8 mouse cellular contexts compared by ENCODE assay signal in the genomic region with DNA sequence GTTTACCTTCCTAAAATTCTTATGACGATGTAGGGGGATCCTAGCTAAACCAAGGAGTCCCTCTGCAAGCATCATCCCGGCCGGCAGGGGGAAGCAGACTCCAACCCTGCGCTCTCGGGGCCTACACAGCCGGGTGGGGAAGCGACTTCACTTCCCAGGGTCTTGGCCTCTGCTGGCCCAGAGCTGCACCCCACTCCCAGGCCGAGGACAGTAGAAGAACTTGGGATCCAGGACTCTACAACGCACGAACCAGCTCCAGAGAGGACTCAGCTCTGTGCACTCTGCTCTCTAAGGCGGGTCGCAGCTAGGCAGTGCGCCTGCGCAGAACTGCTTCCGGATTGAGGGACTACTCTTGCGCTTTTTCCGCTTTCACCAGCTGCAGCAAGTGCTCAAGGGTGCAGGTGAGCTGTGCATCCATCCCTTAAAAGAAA. TPM values are rescaled to one million over a fixed set of nuclear protein-coding genes. Genes with fewer than 3 reads are reported as not detected.
DNase-seq lines count a peak whose midpoint lies in the region; ATAC-seq and TF ChIP-seq lines count a peak whose summit lies in the region.

A gene (plus strand): TSS at position 87 of the 431 bp plus-strand sequence.

- intact Hi-C loops in heart, adult 2 months (cut with DNase I): loop anchor here (1.0 to 5.0 kb wide), 5 partner anchors 52 to 1049 kb away; a partner anchor contains a TSS

- no peaks in the 10 kb centered on the region for H3K79me2 ChIP-seq in heart, adult 2 months (replicated peaks; ENCODE audit: control insufficient read depth, insufficient read depth, low read length)

- peak; percentile 81 for TF ChIP-seq POLR2A in heart, adult 2 months (IDR thresholded peaks at IDR 0.05; ENCODE audit: insufficient read depth, low read depth, low read length)

- no peaks in the 10 kb centered on the region for H3K36me3 ChIP-seq in embryonic facial prominence, embryonic 13.5 days
- H3K36me3 ChIP-seq in heart, adult 2 months (ENCODE audit: control insufficient read depth, insufficient read depth, low read length): no peaks in the 10 kb centered on the region
- H3K36me3 ChIP-seq in limb, embryonic 13.5 days: no peaks in the 10 kb centered on the region
- H3K36me3 ChIP-seq in midbrain, embryonic 16.5 days (ENCODE audit: control insufficient read depth, insufficient read depth, low read length): no peaks in the 10 kb centered on the region

- peak within 1 kb of the TSS; percentile 60 for H3K27ac ChIP-seq in embryonic facial prominence, embryonic 13.5 days
- H3K27ac ChIP-seq in heart, adult 2 months: peak within 1 kb of the TSS; percentile 91
- H3K27ac ChIP-seq in limb, embryonic 13.5 days: peak within 1 kb of the TSS; percentile 67; the same call in 1 of the 2 replicates
- peak within 1 kb of the TSS; percentile 82 for H3K27ac ChIP-seq in midbrain, embryonic 16.5 days (ENCODE audit: low read length)

- TF ChIP-seq EP300 in heart, adult 2 months (IDR thresholded peaks at IDR 0.05; ENCODE audit: insufficient read depth, low read depth, low read length): 0 out of 2 replicates have a peak, but pooled peaks have one; percentile 29

- peak; percentile 86 for ATAC-seq in embryonic facial prominence, embryonic 13.5 days (ENCODE audit: insufficient number of reproducible peaks, insufficient read depth, low FRiP score, low TSS enrichment, low read depth)
- ATAC-seq in limb, embryonic 13.5 days (ENCODE audit: low FRiP score, low read depth): peak; percentile 92
- peak; percentile 98 for ATAC-seq in midbrain, embryonic 16.5 days

- peak; percentile 98 for TF ChIP-seq CTCF in heart, adult 2 months (IDR thresholded peaks at IDR 0.05)

- H3K9me3 ChIP-seq in embryonic facial prominence, embryonic 13.5 days: no peaks in the 10 kb centered on the region
- no peaks in the 10 kb centered on the region for H3K9me3 ChIP-seq in limb, embryonic 13.5 days
- H3K9me3 ChIP-seq in midbrain, embryonic 16.5 days (replicated peaks; ENCODE audit: control insufficient read depth, low read length, poor library complexity, severe bottlenecking): no peaks in the 10 kb centered on the region

- H3K9ac ChIP-seq in embryonic facial prominence, embryonic 13.5 days: peak within 1 kb of the TSS; percentile 83
- H3K9ac ChIP-seq in heart, adult 2 months (ENCODE audit: low read depth, low read length): peak within 1 kb of the TSS; percentile 86
- H3K9ac ChIP-seq in limb, embryonic 13.5 days: peak within 1 kb of the TSS; percentile 80
- H3K9ac ChIP-seq in midbrain, embryonic 16.5 days (ENCODE audit: low read depth, low read length): peak within 1 kb of the TSS; percentile 84

- DNase-seq in 3134 (ENCODE audit: extremely low read depth, insufficient read length, low spot score): peak; percentile 83
- peak; percentile 92 to 94 for DNase-seq in adrenal gland, postnatal 36 days
- peak; percentile 91 to 92 for DNase-seq in heart, adult 2 months
- peak; percentile 89 to 91 for DNase-seq in kidney, adult 8-10 months
- peak; percentile 75 to 87 for DNase-seq in spleen, postnatal 10 days (ENCODE audit: low spot score in 2 of 2)

- no peaks in the 10 kb centered on the region for H3K27me3 ChIP-seq in embryonic facial prominence, embryonic 13.5 days
- no peaks in the 10 kb centered on the region for H3K27me3 ChIP-seq in heart, adult 2 months (ENCODE audit: control insufficient read depth, insufficient read depth, low read length)
- no peaks in the 10 kb centered on the region for H3K27me3 ChIP-seq in limb, embryonic 13.5 days
- H3K27me3 ChIP-seq in midbrain, embryonic 16.5 days (ENCODE audit: control insufficient read depth, insufficient read depth, low read depth, low read length): no peaks in the 10 kb centered on the region

- H3K4me2 ChIP-seq in embryonic facial prominence, embryonic 13.5 days: peak within 1 kb of the TSS; percentile 69
- H3K4me2 ChIP-seq in limb, embryonic 13.5 days (replicated peaks): peak within 1 kb of the TSS; percentile 70
- peak within 1 kb of the TSS; percentile 82 for H3K4me2 ChIP-seq in midbrain, embryonic 16.5 days (ENCODE audit: low read length)

- peak within 1 kb of the TSS; percentile 60 for H3K4me3 ChIP-seq in embryonic facial prominence, embryonic 13.5 days
- peak within 1 kb of the TSS; percentile 67 for H3K4me3 ChIP-seq in heart, adult 2 months
- peak within 1 kb of the TSS; percentile 54 for H3K4me3 ChIP-seq in limb, embryonic 13.5 days
- H3K4me3 ChIP-seq in midbrain, embryonic 16.5 days (ENCODE audit: low read depth, low read length): peak within 1 kb of the TSS; percentile 73

- WGBS in embryonic facial prominence, embryonic 13.5 days: under 1% methylated on average over 17 of the region's 17 CpGs
- under 1% methylated on average over 17 of the region's 17 CpGs for WGBS in heart, adult 2 months
- WGBS in limb, embryonic 13.5 days: under 1% methylated on average over 17 of the region's 17 CpGs
- under 1% methylated on average over 17 of the region's 17 CpGs for WGBS in midbrain, embryonic 16.5 days

- peaks cover 10% of the 10 kb centered on the region; the same call in 1 of the 2 replicates for H3K4me1 ChIP-seq in embryonic facial prominence, embryonic 13.5 days
- H3K4me1 ChIP-seq in heart, adult 2 months (ENCODE audit: control insufficient read depth, insufficient read depth, low read length): peaks cover 1% of the 10 kb centered on the region; the same call in 1 of the 2 replicates
- H3K4me1 ChIP-seq in limb, embryonic 13.5 days: peaks cover 7% of the 10 kb centered on the region
- peaks cover 8% of the 10 kb centered on the region for H3K4me1 ChIP-seq in midbrain, embryonic 16.5 days (ENCODE audit: control insufficient read depth, insufficient read depth, low read length)

RNA-seq across cellular contexts. Expression of the gene that starts here (rescaled TPM):
- total RNA-seq in adrenal gland, postnatal 36 days (2021): 1 to 10 TPM; 5.0 to 6.7 TPM
- polyA plus RNA-seq in embryonic facial prominence, embryonic 13.5 days (2015; fragmentation: Nextera tagmentation; extraction: Ambion mirVana): 11.1 and 11.7 TPM in 2 replicates
- total RNA-seq in heart, adult 2 months (2021): 1 to 10 TPM; 2.3 to 2.8 TPM
- polyA plus RNA-seq in heart, adult 2 months (2012; rRNA removed): 3.0 and 4.6 TPM in 2 replicates
- polyA plus RNA-seq in limb, embryonic 13.5 days (2015; fragmentation: Nextera tagmentation; extraction: Ambion mirVana): 8.4 and 10.1 TPM in 2 replicates
- 18.8 and 20.7 TPM in 2 replicates for polyA plus RNA-seq in midbrain, embryonic 16.5 days (2015; fragmentation: Nextera tagmentation; extraction: Ambion mirVana)

Comparison
In these comparisons a context has a peak if more than half of its experiments do, and no peak if none do; other contexts are left out.
1. Peak in every context shown above with its lines: DNase-seq, ATAC-seq, H3K4me3 ChIP-seq and H3K27ac ChIP-seq.